Mouse (Mus musculus) stomach, embryonic 16.5 days (tissue): ENCODE measurements at regions not wholly inside any gene's neighbourhood (a gene's known extent, or its start where the extent isn't known, plus 50 kb on each side); places are given as distances from the start of the nearest gene placed in this dataset.

Experiments used
- ATAC-seq: fragments of 200-750 bp; cut with Nextera tagmentation; 2 replicates; pipeline ENCODE4 v1.8.0; 2017; ENCODE audit warnings: moderate number of reproducible peaks, moderate TSS enrichment; ENCODE audit not compliant: insufficient read depth, low FRiP score
- H3K27ac ChIP-seq: fragments of 300-500 bp; sonication (generic); 2 replicates; pipeline ENCODE4 v1.5.1; 2014; ENCODE audit warnings: low read length
- H3K27me3 ChIP-seq: fragments of 300-500 bp; sonication (generic); 2 replicates; pipeline ENCODE4 v1.6.1; 2014; ENCODE audit warnings: low read length, control low read depth, mixed read lengths; ENCODE audit not compliant: control insufficient read depth, insufficient read depth
- H3K36me3 ChIP-seq: fragments of 300-500 bp; sonication (generic); 2 replicates; pipeline ENCODE4 v1.6.1; 2014; ENCODE audit warnings: low read length; ENCODE audit not compliant: control insufficient read depth, insufficient read depth
- H3K4me1 ChIP-seq: fragments of 300-500 bp; sonication (generic); 2 replicates; pipeline ENCODE4 v1.6.1; 2014; ENCODE audit warnings: low read length, control low read depth, mixed read lengths; ENCODE audit not compliant: control insufficient read depth, insufficient read depth
- H3K4me2 ChIP-seq: fragments of 300-500 bp; sonication (generic); 2 replicates; pipeline ENCODE4 v1.6.1; 2014; ENCODE audit warnings: low read depth, low read length, mixed read lengths
- H3K4me3 ChIP-seq: fragments of 300-500 bp; sonication (generic); replicated peaks from 2 replicates; pipeline ENCODE4 v1.5.1; 2014; ENCODE audit warnings: mild to moderate bottlenecking, low read length
- H3K9ac ChIP-seq: fragments of 300-500 bp; sonication (generic); 2 replicates; pipeline ENCODE4 v1.6.1; 2014; ENCODE audit warnings: low read length
- H3K9me3 ChIP-seq: fragments of 300-500 bp; sonication (generic); replicated peaks from 2 replicates; pipeline ENCODE4 v1.6.1; 2016; ENCODE audit warnings: low read length, control low read depth; ENCODE audit not compliant: control insufficient read depth
- WGBS: fragments of 180-500 bp; shearing (Covaris S2); extraction: QIAGEN DNeasy Blood & Tissue Kit; methylation state at CpG from one replicate; pipeline ENCODE4 v1.1.7; 2014; 5-methylcytosine and 5-hydroxymethylcytosine counted together

- ATAC-seq: peak; percentile 37
- H3K9ac ChIP-seq: no peak overlapping the region
- no peak overlapping the region for H3K4me2 ChIP-seq
- no peaks in the 10 kb centered on the region for H3K4me1 ChIP-seq
- H3K27ac ChIP-seq: no peak overlapping the region
- no peaks in the 10 kb centered on the region for H3K27me3 ChIP-seq
- 86% methylated on average over 3 of the region's 3 CpGs for WGBS
- no peaks in the 10 kb centered on the region for H3K36me3 ChIP-seq
- H3K4me3 ChIP-seq: no peak overlapping the region
- no peaks in the 10 kb centered on the region for H3K9me3 ChIP-seq
These were observed 671.8 kb downstream of the 5730522E02Rik start for GRCm38 (mm10) chr11:25538641-25539258.

GRCm38 (mm10) chr11:25536069-25536468 lies 674.5 kb downstream of the 5730522E02Rik start:
- 56% methylated on average over 7 of the region's 7 CpGs for WGBS
- no peaks in the 10 kb centered on the region for H3K36me3 ChIP-seq
- no peaks in the 10 kb centered on the region for H3K9me3 ChIP-seq
- H3K4me2 ChIP-seq: no peak overlapping the region
- no peaks in the 10 kb centered on the region for H3K27me3 ChIP-seq
- no peak overlapping the region for H3K4me3 ChIP-seq
- no peak overlapping the region for H3K9ac ChIP-seq
- no peak for ATAC-seq
- H3K27ac ChIP-seq: no peak overlapping the region
- no peaks in the 10 kb centered on the region for H3K4me1 ChIP-seq

DNA sequence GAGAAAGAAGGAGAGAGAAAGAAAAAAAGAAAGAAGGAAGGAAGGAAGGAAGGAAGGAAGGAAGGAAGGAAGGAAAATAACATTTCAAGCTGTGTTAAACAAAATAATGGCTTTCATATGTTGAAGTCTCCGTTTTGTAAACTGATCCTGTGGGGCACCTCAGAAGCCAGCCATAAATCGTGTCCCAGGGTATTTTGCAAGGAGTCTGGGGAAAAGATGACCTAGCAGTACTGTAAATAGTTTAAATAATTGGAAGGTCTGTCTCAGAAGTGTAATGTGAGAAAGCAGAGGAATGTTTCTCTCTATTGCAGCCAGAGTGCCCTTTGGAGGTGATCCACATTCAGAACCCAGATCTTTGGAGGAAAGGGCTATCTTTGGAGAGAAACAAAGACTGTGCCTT lies 677.5 kb downstream of the 5730522E02Rik start:
- no peak overlapping the region for H3K27ac ChIP-seq
- H3K36me3 ChIP-seq: no peaks in the 10 kb centered on the region
- no peak for ATAC-seq
- H3K4me3 ChIP-seq: no peak overlapping the region
- H3K4me1 ChIP-seq: no peaks in the 10 kb centered on the region
- no peak overlapping the region for H3K4me2 ChIP-seq
- no peaks in the 10 kb centered on the region for H3K9me3 ChIP-seq
- WGBS: 30% methylated on average over 2 of the region's 2 CpGs
- H3K27me3 ChIP-seq: no peaks in the 10 kb centered on the region
- H3K9ac ChIP-seq: no peak overlapping the region

DNA sequence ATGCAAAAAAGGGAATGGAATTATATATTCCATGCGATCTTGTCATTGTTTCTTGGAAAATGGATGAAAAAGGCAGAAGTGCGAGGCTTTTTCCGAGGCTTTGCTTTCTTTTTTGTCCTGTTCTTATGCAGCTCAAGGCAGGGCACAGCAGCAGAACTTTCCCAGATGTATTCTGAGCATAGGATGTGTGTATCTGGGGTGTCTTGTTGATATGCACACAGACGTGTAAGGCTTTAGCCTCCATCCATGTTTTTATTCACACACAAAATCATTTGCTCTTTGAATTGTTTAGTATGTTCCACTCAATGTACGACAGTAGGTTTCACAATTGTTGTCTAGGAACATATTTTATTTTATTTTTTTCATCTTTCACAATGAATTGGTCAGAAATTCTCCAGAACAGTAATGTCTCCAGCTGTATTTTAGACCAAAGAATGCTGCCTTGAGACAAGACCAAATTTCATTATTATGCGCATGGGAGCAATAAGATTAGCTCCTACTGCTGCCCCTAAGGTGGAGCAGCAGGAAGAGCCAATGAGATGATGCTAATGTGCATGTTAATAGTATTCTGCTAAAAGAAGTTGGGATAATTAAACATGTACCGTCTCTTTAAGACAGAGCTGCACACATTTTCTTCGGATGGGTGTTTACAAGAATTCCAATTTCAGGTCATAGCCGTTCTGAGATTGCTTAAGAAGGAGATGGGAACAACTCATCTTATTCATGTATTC lies 678.7 kb downstream of the 5730522E02Rik start:
- H3K36me3 ChIP-seq: no peaks in the 10 kb centered on the region
- H3K4me1 ChIP-seq: no peaks in the 10 kb centered on the region
- H3K27ac ChIP-seq: no peak overlapping the region
- H3K27me3 ChIP-seq: no peaks in the 10 kb centered on the region
- H3K9me3 ChIP-seq: no peaks in the 10 kb centered on the region
- H3K4me2 ChIP-seq: no peak overlapping the region
- no peak overlapping the region for H3K9ac ChIP-seq
- H3K4me3 ChIP-seq: no peak overlapping the region
- no peak for ATAC-seq
- WGBS: 69% methylated on average over 9 of the region's 9 CpGs

DNA sequence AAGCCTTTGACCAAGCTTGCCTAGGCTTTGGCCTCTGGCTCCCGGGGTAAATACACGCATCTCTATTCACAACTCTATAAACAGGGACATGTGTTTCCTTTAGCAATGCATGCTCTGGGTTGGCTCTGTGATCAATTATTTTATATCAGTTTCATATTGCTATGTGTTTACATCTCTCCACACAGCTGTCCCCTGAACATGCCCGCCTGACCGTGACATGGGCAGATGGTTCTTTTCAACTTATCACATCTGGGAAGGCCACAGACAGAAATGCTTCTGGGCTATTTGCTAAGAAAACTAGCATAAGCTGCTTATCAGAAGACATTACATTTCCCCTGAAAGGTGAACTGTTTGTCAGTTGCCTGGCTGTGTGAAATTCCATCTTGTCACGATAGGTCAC lies 682.5 kb downstream of the 5730522E02Rik start:
- ATAC-seq: no peak

DNA sequence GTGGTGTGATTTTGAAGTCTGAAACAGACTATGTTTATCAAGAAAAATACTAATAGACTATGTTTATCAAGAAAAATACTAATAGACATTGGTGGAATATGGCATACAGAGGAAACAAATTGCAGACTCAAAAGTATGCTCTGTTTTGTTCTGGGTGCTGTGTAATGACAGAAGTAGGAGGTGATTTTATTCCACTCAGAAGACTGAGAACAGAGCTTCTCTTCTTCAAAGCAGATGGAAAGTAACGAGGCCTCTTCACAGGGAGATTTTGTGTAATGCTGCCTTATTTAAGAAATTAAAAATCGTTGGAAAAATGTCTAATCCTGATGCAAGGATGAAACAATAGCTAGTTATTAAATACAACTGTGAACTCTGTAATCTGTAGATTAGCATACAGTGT lies 691.7 kb downstream of the 5730522E02Rik start:
- ATAC-seq: no peak
- no peak overlapping the region for H3K4me2 ChIP-seq
- no peaks in the 10 kb centered on the region for H3K9me3 ChIP-seq
- H3K4me1 ChIP-seq: no peaks in the 10 kb centered on the region
- H3K9ac ChIP-seq: no peak overlapping the region
- H3K27ac ChIP-seq: no peak overlapping the region
- H3K27me3 ChIP-seq: no peaks in the 10 kb centered on the region
- 60% methylated on average over 2 of the region's 2 CpGs for WGBS
- no peaks in the 10 kb centered on the region for H3K36me3 ChIP-seq
- H3K4me3 ChIP-seq: no peak overlapping the region

More for the DNA sequence above, 682.5 kb downstream of the 5730522E02Rik start:
- Histone ChIP-seq H3K9ac (no peak overlapping the region), H3K36me3 (no peaks in the 10 kb centered on the region), H3K27me3 (no peaks in the 10 kb centered on the region), H3K4me3 (no peak overlapping the region), H3K4me1 (no peaks in the 10 kb centered on the region), H3K27ac (no peak overlapping the region), H3K9me3 (no peaks in the 10 kb centered on the region), H3K4me2 (no peak overlapping the region)
- 53% methylated on average over 5 of the region's 5 CpGs for WGBS

DNA sequence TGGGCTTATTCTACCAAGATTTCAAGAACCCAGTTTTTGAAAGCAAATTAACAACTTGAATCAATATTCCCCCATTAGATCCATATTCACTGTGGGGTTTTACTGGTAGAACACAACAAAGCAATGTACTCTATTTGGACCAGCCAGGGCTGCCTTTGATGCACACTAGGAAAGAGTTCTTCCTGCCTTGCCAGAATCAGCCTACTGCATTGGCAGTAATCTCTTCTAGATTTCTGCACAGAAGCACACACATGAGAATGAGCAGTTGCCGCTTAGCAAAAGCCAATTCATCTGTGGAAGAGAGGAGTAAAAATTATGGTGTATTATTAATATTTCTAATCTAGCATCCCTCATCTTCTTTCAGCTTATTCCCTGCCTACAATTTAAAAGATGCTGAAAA lies 692.4 kb downstream of the 5730522E02Rik start:
- 95% methylated on average over 1 of the region's 1 CpGs for WGBS
- H3K9me3 ChIP-seq: no peaks in the 10 kb centered on the region
- no peak overlapping the region for H3K9ac ChIP-seq
- no peaks in the 10 kb centered on the region for H3K36me3 ChIP-seq
- H3K27me3 ChIP-seq: no peaks in the 10 kb centered on the region
- no peak overlapping the region for H3K4me2 ChIP-seq
- H3K4me3 ChIP-seq: no peak overlapping the region
- no peaks in the 10 kb centered on the region for H3K4me1 ChIP-seq
- ATAC-seq: no peak
- H3K27ac ChIP-seq: no peak overlapping the region

- H3K4me3 ChIP-seq: no peak overlapping the region
These were observed 705.1 kb downstream of the 5730522E02Rik start for GRCm38 (mm10) chr11:25505500-25505899.

DNA sequence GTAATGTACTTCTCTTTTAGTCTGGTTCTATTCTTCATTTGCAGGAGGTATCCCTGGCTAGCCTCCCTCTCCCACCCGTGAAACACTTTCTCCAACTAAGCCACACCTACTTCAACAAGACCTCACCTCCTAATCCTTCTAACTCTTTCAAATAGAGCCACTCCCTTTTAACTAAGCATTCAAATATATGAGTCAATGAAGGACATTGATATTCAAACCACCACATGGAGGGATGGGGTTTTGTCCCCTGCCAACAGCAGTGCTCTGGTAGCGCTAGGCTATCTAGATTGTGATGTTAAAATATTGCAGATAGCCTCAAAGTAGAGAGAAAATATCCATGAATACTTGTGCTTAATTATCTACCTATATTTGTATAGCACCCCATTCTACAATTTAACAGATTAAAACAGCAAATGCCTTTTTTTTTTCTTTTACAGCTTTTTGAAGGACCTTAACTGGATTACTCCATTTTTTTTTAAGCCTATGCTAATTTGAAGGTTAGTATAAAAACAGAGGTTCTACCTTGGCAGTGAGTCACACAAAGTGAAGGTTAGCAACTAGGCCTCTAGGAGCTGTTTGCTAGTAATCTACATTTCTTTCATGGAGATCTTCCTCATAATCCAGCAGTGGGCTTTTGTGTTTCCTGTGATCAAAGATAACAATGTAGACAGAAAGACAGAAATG lies 736.7 kb downstream of the 5730522E02Rik start:
- no peak for ATAC-seq

More at GRCm38 (mm10) chr11:25505500-25505899, 705.1 kb downstream of the 5730522E02Rik start:
- Histone ChIP-seq H3K27ac (no peak overlapping the region), H3K27me3 (no peaks in the 10 kb centered on the region), H3K9ac (no peak overlapping the region), H3K4me1 (no peaks in the 10 kb centered on the region), H3K9me3 (no peaks in the 10 kb centered on the region), H3K36me3 (no peaks in the 10 kb centered on the region), H3K4me2 (no peak overlapping the region)
- WGBS: 84% methylated on average over 3 of the region's 3 CpGs
- ATAC-seq: no peak

More for the DNA sequence above, 736.7 kb downstream of the 5730522E02Rik start:
- Histone ChIP-seq H3K36me3 (no peaks in the 10 kb centered on the region), H3K27ac (no peak overlapping the region), H3K4me2 (no peak overlapping the region), H3K4me3 (no peak overlapping the region), H3K27me3 (no peaks in the 10 kb centered on the region), H3K4me1 (no peaks in the 10 kb centered on the region), H3K9me3 (no peaks in the 10 kb centered on the region), H3K9ac (no peak overlapping the region)
- 40% methylated on average over 2 of the region's 2 CpGs for WGBS
